Mouse (Mus musculus) megakaryocyte progenitor cell, adult 5-6 weeks (primary cell): ENCODE data around the gene H2al1j. TPM values are rescaled to one million over a fixed set of nuclear protein-coding genes. Genes with fewer than 3 reads are reported as not detected.
"Not testable (repeated sequence)": the region's sequence is repeated elsewhere in the genome, so short reads cannot be mapped to it uniquely, and the experiment has no call there.

ENCODE experiments used
- ATAC-seq: replicated peaks from 2 replicates; pipeline ENCODE4 v1.8.0; 2016; ENCODE audit warnings: mild to moderate bottlenecking, moderate TSS enrichment, inconsistent platforms; ENCODE audit not compliant: poor library complexity
- total RNA-seq, 2 experiments: library from RNA; stranded (forward) in 1 of 2; stranded (reverse) in 1 of 2; fragments of 157-497, 149-512 nt in 1 of 2; fragments of 200-1000 nt in 1 of 2; gene quantifications; 2 replicates each; pipeline versions ENCODE4 v1.2.3 to v1.2.4; 2015 to 2017

H2al1j gene
- total RNA-seq (2015): not detected in 2 replicates
- not detected in 2 replicates for total RNA-seq (2017)

- not testable (repeated sequence) for ATAC-seq
Measured at GRCm38 (mm10) chrX:11327522-11327921, at the start of gene H2al1j. Gene H2al1j, plus strand, starts transcription at chrX:11327822.

- ATAC-seq: no peak
Measured at GRCm38 (mm10) chrX:11280741-11281140, 46.9 kb upstream of the H2al1j start.

GRCm38 (mm10) chrX:11288306-11288882 lies 39.2 kb upstream of the H2al1j start:
- no peak for ATAC-seq

GRCm38 (mm10) chrX:11289244-11289643 lies 38.4 kb upstream of the H2al1j start:
- no peak for ATAC-seq

GRCm38 (mm10) chrX:11298957-11299356 lies 28.7 kb upstream of the H2al1j start, which contains the start of gene H2al1a:
Gene H2al1a, plus strand, starts transcription at chrX:11299257.
- ATAC-seq: not testable (repeated sequence)

- ATAC-seq: not testable (repeated sequence)
Measured at GRCm38 (mm10) chrX:11302132-11302531, 25.5 kb upstream of the H2al1j start, which contains the start of gene H2al1b. Gene H2al1b, plus strand, starts transcription at chrX:11302432.

GRCm38 (mm10) chrX:11305355-11305754 lies 22.3 kb upstream of the H2al1j start, which contains the start of gene H2al1c:
Gene H2al1c, plus strand, starts transcription at chrX:11305655.
- ATAC-seq: not testable (repeated sequence)

- not testable (repeated sequence) for ATAC-seq
Measured at GRCm38 (mm10) chrX:11308524-11308923, 19.1 kb upstream of the H2al1j start, which contains the start of gene H2al1d. Gene H2al1d, plus strand, starts transcription at chrX:11308824.

GRCm38 (mm10) chrX:11311634-11312033 lies 16.0 kb upstream of the H2al1j start, which contains the start of gene H2al1e:
Gene H2al1e, plus strand, starts transcription at chrX:11311934.
- ATAC-seq: not testable (repeated sequence)

GRCm38 (mm10) chrX:11314858-11315257 lies 12.8 kb upstream of the H2al1j start, which contains the start of gene H2al1f:
Gene H2al1f, plus strand, starts transcription at chrX:11315158.
- ATAC-seq: not testable (repeated sequence)

GRCm38 (mm10) chrX:11317956-11318355 lies 9.7 kb upstream of the H2al1j start, which contains the start of gene H2al1g:
Gene H2al1g, plus strand, starts transcription at chrX:11318256.
- not testable (repeated sequence) for ATAC-seq

GRCm38 (mm10) chrX:11321192-11321591 lies 6.4 kb upstream of the H2al1j start, which contains the start of gene H2al1h:
Gene H2al1h, plus strand, starts transcription at chrX:11321492.
- ATAC-seq: not testable (repeated sequence)

- not testable (repeated sequence) for ATAC-seq
Measured at GRCm38 (mm10) chrX:11324359-11324758, 3.3 kb upstream of the H2al1j start, which contains the start of gene H2al1i. Gene H2al1i, plus strand, starts transcription at chrX:11324659.

GRCm38 (mm10) chrX:11345762-11346161 lies 18.1 kb downstream of the H2al1j start:
- ATAC-seq: no peak

GRCm38 (mm10) chrX:11346756-11347155 lies 19.1 kb downstream of the H2al1j start:
- ATAC-seq: no peak

- peak; percentile 54 for ATAC-seq
Measured at GRCm38 (mm10) chrX:11360823-11361222, 33.2 kb downstream of the H2al1j start.

- peak; percentile 95 for ATAC-seq
Measured at GRCm38 (mm10) chrX:11361261-11361660, 33.6 kb downstream of the H2al1j start.

- ATAC-seq: no peak
Measured at GRCm38 (mm10) chrX:11363890-11364289, 36.3 kb downstream of the H2al1j start.

GRCm38 (mm10) chrX:11365151-11365550 lies 37.5 kb downstream of the H2al1j start:
- no peak for ATAC-seq
